Mouse (Mus musculus) 3134 (cell line): ENCODE data around the gene Psme3.

Experiments used
- DNase-seq: peaks from one replicate; pipeline ENCODE4 v3.0.0-alpha.2; 2011; ENCODE audit warnings: low spot score; ENCODE audit not compliant: insufficient read length; ENCODE audit errors: extremely low read depth

Gene Psme3

DNA sequence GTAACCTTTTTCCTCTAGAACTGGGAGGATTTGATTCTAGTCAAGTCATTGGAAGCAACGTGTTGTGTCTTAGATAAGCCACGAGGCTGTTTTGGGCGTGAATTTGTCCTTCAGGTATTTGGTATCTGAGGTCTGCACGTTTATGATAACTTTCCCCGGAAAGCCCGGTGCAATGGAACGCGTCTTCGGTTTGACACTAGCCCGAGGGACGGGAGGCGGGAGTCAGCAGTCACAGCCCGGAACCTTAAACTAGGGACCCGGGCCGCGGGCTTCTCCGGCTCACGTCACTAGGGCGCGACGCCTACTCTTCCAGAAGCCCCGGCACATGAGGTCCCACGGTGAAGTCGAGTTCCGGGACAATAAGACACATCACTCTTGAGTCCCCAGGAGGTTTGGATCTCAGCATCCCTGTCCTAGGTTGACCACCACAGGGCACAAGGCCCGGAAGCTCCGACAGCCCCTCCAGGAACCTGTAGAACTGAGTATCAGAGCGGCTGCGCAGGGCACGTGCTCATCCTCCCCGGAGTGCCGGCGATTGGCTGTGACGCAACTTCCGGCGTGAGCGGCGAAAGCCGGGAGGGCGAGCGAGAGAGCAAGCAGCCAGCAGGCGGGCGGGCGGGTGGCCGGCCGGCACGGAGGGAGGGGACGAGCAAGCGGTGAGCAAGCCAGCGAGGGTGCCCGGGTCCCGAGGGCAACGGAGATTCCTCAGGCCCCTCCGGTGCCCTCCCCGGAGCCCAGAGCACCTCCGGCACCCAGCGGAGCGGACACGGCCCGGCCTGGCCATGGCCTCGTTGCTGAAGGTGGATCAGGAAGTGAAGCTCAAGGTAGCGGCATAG is at the start of gene Psme3:
Gene Psme3, plus strand, starts transcription at position 549 of the 836 bp plus-strand sequence.
- peak; percentile 95 for DNase-seq

DNA sequence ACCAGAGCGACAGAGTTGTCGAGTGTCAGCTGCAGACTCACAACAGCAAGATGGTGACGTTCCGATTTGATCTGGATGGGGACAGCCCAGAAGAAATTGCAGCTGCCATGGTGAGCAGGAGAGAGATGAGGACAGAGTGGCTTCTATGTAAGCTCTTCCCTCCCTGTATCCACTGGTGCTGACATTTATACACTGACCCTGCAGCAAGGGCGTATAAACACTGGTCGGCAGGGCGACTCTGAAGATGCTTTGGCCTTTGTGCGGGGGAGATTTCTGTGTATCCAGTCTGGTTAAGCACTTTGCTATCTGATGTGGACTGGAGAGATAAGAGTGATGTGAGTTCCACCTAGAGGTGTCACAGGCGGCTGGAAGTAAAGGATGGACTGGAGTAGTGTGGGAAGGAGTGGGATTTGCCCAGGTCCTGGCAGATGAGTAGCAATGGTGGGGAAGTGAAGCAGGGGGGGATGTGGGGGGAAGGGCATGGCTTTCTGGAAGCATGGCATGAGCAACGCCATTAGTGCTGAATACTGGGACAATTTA is 46.4 kb upstream of the Psme3 start:
- DNase-seq = no peak

- no peak for DNase-seq
These were observed 43.6 kb upstream of the Psme3 start for GRCm38 (mm10) chr11:101272446-101272845.

GRCm38 (mm10) chr11:101275309-101275708 is 40.7 kb upstream of the Psme3 start:
- no peak for DNase-seq

GRCm38 (mm10) chr11:101276319-101277070 is 39.5 kb upstream of the Psme3 start:
- DNase-seq = no peak

DNA sequence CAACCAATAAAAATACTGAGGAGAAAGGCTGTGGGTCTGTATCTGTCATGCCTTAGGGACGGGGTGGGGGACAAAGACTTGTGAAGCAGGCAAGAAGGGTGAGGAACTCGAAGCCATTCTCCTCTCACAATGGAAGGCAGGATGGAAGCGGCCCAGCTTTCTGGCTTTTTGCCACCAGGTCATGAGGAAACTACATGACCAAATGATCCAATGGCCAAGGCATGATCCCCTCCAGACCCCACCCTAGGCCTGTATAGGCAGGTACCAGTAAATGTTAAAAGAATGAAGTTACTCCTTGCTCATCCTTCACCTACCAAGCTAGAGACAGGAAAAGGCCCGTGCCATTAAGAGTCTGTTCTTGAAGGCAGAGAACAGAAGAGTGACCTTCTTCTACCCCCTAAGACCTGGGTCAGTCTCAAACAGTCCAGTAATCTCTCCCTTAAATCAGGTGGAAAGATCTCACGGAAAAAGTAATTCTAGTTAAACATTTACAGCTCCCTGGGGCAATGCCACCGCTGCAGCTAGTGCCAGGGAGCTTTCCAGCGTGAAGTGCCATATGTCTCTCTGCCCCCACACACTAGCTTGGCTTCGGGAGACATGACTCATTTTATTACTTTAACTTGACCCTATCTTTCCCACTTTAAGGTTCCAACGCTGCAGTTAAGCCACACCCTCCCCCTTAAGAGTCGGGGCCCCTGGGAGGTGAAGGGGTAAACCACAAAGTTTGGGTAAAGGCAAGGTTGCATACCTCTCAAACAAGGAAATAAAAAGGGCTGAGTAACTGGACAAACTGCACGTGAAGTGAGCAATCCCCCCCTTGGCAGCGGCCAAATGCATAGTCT is 38.4 kb upstream of the Psme3 start:
- DNase-seq = peak; percentile 66

- peak; percentile 73 for DNase-seq
These were observed 37.5 kb upstream of the Psme3 start, which contains the start of the genes Cntd1 and Coa3 for GRCm38 (mm10) chr11:101278223-101279192. Gene Cntd1 (plus strand): TSS chr11:101279012. Gene Coa3 (minus strand): TSS chr11:101279114.

- DNase-seq = no peak
These were observed 36.8 kb upstream of the Psme3 start for GRCm38 (mm10) chr11:101279193-101279569.

DNA sequence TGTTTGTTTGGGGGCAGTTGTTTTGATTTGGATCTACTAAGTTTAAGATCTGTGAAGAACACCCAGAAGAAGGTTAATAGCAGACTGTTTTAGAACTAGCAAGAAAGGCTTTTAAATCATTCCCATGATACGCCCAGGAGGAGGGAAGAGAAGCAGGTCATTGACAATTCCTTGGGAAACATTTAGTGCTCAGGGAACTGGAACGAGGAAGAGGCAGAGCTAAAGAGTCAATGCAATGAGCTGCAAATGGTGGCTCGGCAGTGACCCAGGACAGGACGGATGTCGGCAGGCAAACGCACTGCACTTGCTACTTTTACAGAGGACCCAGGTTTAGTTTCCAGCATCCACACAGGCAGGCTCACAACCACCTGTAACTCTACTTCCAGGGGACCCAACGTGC is 35.2 kb upstream of the Psme3 start:
- no peak for DNase-seq

DNA sequence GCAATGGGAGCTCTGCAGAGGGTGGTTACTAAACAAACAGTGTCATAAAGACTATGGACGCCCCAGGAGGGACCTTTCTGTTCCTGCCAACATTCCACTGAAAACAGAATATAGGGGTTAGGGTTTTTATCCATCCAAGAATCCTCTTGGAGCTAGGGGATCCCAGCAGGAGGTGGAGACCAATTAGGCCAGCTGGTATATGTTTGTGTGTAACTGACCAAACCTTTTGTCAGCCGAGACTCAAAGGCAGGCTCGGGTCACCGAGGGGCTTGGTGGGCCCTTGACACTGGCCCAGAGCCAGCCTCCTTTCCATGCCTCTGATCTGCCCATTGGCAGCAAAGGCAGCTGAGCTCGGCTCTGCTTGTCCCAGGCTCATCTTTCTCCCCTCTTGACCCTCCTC is 33.1 kb upstream of the Psme3 start:
- DNase-seq = no peak

DNA sequence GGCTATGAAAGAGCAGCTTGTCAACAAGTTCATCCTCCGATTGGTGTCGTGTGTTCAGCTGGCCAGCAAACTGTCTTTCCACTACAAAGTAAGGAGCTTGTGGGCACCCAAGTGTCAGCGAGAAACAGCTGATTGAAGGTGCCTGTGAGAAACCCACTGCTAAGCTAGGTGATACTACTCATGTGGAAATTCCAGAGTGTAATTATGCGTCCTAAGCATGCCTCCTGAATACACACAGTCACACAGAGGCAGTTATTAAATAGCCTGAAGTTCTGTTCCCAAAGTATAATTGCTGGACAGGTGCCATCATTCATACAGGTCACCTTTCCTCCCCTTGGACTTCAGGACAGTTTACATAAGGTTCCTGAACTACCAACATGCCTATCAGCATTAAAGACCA is 32.2 kb upstream of the Psme3 start:
- no peak for DNase-seq

DNA sequence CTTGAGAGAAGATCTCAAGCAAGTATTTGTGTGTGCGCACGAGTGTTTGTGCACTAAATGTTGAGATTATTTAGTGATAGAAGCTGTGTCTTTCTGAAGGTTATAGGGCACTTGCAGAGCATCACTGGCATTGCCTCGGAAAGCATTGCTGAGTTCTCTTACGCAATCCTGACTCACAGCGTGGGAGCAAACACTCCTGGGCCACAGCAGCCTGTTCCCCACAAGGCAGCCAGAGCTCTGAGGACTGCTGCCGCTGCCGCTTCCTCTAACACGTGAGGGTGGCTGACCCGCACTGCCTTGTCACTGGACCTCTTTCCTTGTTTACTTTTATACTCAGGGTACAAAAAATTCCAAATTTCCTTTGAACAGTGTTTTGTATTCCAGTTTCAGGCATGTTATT is 28.7 kb upstream of the Psme3 start:
- peak; percentile 45 for DNase-seq

DNA sequence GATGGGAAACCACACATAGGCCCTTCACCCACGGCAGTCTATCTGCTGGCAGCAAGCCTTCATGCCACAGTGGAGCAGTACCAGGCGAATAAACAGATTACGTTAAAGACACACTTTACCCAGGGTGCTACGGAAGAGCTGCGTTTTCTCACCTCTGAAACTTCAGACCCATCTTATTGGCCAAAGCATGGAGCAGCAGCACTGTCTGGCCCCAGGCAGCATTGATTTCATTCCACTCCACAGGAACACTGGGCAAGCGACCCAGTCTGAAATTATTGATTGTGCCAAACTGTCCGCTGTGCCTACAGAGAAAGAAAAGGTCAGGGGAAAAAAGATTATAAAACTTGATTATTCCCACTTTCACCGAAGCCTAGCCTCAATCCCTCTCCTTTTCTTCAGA is 24.8 kb upstream of the Psme3 start:
- DNase-seq = no peak

- no peak for DNase-seq
These were observed 20.8 kb upstream of the Psme3 start for GRCm38 (mm10) chr11:101295191-101295590.

DNA sequence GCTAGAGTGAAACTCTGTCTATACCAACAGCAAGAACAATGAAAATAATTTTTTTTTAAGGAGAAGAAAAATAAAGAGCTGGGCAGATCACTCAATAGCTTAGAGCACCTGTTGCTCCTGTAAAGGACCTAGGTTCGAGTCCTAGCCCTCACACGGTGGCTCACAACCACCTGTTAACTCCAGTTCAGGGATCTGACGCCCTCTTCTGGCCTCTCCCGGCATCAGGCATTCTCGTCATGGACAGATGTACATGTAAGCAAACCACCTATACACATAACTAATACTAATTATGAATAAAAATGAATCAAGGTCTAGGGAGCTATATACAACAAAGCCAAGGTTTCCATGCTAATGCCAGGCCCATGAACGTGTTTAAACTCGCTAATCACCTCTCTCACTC is 15.1 kb upstream of the Psme3 start:
- DNase-seq = no peak

- DNase-seq = no peak
These were observed 14.6 kb upstream of the Psme3 start for GRCm38 (mm10) chr11:101301299-101302003.

- peak; percentile 93 for DNase-seq
These were observed 13.8 kb upstream of the Psme3 start, which contains the start of gene Becn1 for GRCm38 (mm10) chr11:101302004-101302798. Gene Becn1 (minus strand): TSS chr11:101302286.

DNA sequence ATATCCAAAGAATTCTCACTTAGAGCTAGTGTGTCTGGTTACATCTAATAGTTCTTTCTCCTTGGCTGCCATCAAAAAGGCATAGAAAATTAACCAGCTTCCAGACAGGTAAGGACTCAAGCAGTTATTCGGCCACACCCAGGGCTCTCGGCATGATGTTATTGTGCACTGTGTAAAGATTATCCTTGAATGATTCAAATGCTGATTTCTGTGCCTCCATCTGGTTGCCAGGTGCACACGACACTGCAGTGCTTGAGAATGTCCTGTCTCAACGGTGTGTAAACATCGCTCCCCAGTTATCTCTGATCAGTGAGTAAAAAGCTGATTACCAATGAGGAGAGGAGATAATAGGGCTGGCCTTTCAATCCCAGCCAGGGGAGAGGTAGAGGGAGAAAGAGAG is 8.3 kb upstream of the Psme3 start:
- no peak for DNase-seq
